Mouse (Mus musculus) CH12.LX (cell line): ENCODE data around the gene Lima1.

Source experiments
- BHLHE40 ChIP-seq: IDR thresholded peaks from 2 replicates; pipeline ENCODE4 v1.6.1; 2011; ENCODE audit warnings: mild to moderate bottlenecking, low read depth, low read length, improper control_type of control experiment
- CHD1 ChIP-seq: IDR thresholded peaks from 2 replicates; pipeline ENCODE4 v1.6.1; 2012; ENCODE audit warnings: low read depth, low read length, improper control_type of control experiment, inconsistent platforms
- CTCF ChIP-seq, 2 experiments: IDR thresholded peaks in 1 of 2; conservative IDR thresholded peaks in 1 of 2; 2 replicates each; pipeline ENCODE4 v1.5.1; 2011 to 2012; ENCODE audit warnings: low read depth in 2 of 2, low read length in 2 of 2, improper control_type of control experiment in 1 of 2, inconsistent platforms in 1 of 2, mild to moderate bottlenecking in 1 of 2, moderate library complexity in 1 of 2
- MAFK ChIP-seq: IDR thresholded peaks from 2 replicates; pipeline ENCODE4 v1.6.1; 2011; ENCODE audit warnings: low read length, improper control_type of control experiment; ENCODE audit not compliant: insufficient replicate concordance
- MAX ChIP-seq: IDR thresholded peaks from 2 replicates; pipeline ENCODE4 v1.6.1; 2011; ENCODE audit warnings: low read length, improper control_type of control experiment
- POLR2A ChIP-seq: IDR thresholded peaks from 2 replicates; pipeline ENCODE4 v1.6.1; 2011; ENCODE audit warnings: low read depth, mild to moderate bottlenecking, improper control_type of control experiment, low read length

DNA sequence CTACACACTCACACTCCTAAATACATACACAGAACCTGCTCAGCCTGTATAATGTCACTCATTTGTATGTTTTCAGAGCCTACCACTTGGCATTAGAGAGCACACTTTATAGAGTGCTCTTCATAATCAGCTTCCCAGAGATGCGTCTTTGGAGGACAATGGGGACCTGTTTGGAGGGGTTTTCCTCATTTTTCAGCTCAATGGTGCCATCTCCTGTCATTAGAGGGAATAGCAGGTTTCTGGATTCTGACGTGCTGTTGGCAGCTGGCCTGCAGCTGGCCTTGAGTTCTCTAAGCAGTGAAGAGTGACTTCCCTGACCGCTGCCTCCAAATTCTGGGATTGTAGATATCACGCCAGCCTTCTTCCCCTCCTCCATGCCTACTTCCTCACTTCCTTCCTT is 29.1 kb upstream of the Lima1 start:
- TF ChIP-seq POLR2A (no peak), MAFK (no peak), CTCF (conservative IDR thresholded peaks at IDR 0.05 in 1 of 2, IDR thresholded peaks at IDR 0.05 in 1 of 2; ENCODE audit: low read depth in 2 of 2, low read length in 2 of 2) (peak; percentile 89 to 94), MAX (no peak), BHLHE40 (no peak), CHD1 (no peak)
